Comparison of ENCODE assay signal across 8 mouse cellular contexts in genomic region chr17:11067076-11067703, GRCm38 (mm10).
DNase-seq lines count a peak whose midpoint lies in the region; ATAC-seq and TF ChIP-seq lines count a peak whose summit lies in the region.

No protein-coding gene starts in this region.

- H3K36me3 ChIP-seq in heart, postnatal 0 days (replicated peaks; ENCODE audit: control insufficient read depth, insufficient read depth, low read length): no peaks in the 10 kb centered on the region
- H3K36me3 ChIP-seq in neural tube, embryonic 11.5 days (ENCODE audit: control insufficient read depth, insufficient read depth, low read length): no peaks in the 10 kb centered on the region

- peak; percentile 2; the same call in 1 of the 2 replicates for ATAC-seq in heart, postnatal 0 days (ENCODE audit: insufficient read depth, low read depth)
- peak; percentile 38; the same call in 1 of the 2 replicates for ATAC-seq in neural tube, embryonic 11.5 days (ENCODE audit: insufficient read depth, low FRiP score, low TSS enrichment)

- H3K9me3 ChIP-seq in heart, postnatal 0 days (replicated peaks; ENCODE audit: control insufficient read depth, low read length): no peaks in the 10 kb centered on the region
- H3K9me3 ChIP-seq in neural tube, embryonic 11.5 days (ENCODE audit: control insufficient read depth, low read length): no peaks in the 10 kb centered on the region

- no peak for TF ChIP-seq CTCF in heart, postnatal 0 days (IDR thresholded peaks at IDR 0.05; ENCODE audit: low read depth)

- no peaks in the 10 kb centered on the region for H3K27me3 ChIP-seq in heart, postnatal 0 days (ENCODE audit: control insufficient read depth, insufficient read depth, low read length)
- no peaks in the 10 kb centered on the region for H3K27me3 ChIP-seq in neural tube, embryonic 11.5 days (ENCODE audit: control insufficient read depth, insufficient read depth, low read length)

- no peaks in the 10 kb centered on the region for H3K4me1 ChIP-seq in heart, postnatal 0 days (ENCODE audit: control insufficient read depth, insufficient read depth)
- peaks cover 6% of the 10 kb centered on the region; the same call in 1 of the 2 replicates for H3K4me1 ChIP-seq in neural tube, embryonic 11.5 days (ENCODE audit: control insufficient read depth, insufficient read depth, low read length)

- H3K9ac ChIP-seq in heart, postnatal 0 days (replicated peaks; ENCODE audit: low read depth, low read length): no peak overlapping the region
- H3K9ac ChIP-seq in neural tube, embryonic 11.5 days (ENCODE audit: low read length): no peak overlapping the region

- no peak overlapping the region for H3K27ac ChIP-seq in heart, postnatal 0 days (ENCODE audit: low read depth)
- H3K27ac ChIP-seq in neural tube, embryonic 11.5 days (ENCODE audit: low read depth, low read length): peak overlapping the region; percentile 37; the same call in 1 of the 2 replicates

- H3K4me2 ChIP-seq in heart, postnatal 0 days (ENCODE audit: low read depth, low read length): peak overlapping the region; percentile 44
- H3K4me2 ChIP-seq in neural tube, embryonic 11.5 days (ENCODE audit: low read depth): peak overlapping the region; percentile 38

- H3K4me3 ChIP-seq in heart, postnatal 0 days (ENCODE audit: low read depth, low read length): no peak overlapping the region
- 0 out of 2 replicates have a peak overlapping the region, but pooled peaks have one; percentile 7 for H3K4me3 ChIP-seq in neural tube, embryonic 11.5 days (ENCODE audit: low read depth, low read length)

- no peak for DNase-seq in heart, postnatal 0 days (ENCODE audit: low spot score)
- DNase-seq in heart, adult 9 months (ENCODE audit: low spot score in 2 of 2): no peak
- DNase-seq in embryo, embryonic 11.5 days (ENCODE audit: low read depth, low spot score): peak; percentile 11
- DNase-seq in kidney, adult 18-20 months: peak; percentile 51
- DNase-seq in neural tube, embryonic 11.5 days (ENCODE audit: low spot score): peak; percentile 50
- no peak for DNase-seq in thymus, adult 18-20 months
- DNase-seq in layer of hippocampus, postnatal 36 days: no peak
- no peak for DNase-seq in yolk sac, embryonic 10.5 days (ENCODE audit: low spot score)

- 18% methylated on average over 16 of the region's 16 CpGs for WGBS in heart, postnatal 0 days
- 4% methylated on average over 16 of the region's 16 CpGs for WGBS in neural tube, embryonic 11.5 days

- TF ChIP-seq EP300 in heart, postnatal 0 days (IDR thresholded peaks at IDR 0.05; ENCODE audit: low read depth): no peak

Comparison
In these comparisons a context has a peak if more than half of its experiments do, and no peak if none do; other contexts are left out.
1. DNase-seq: peak in embryo, embryonic 11.5 days (single experiment), kidney, adult 18-20 months (single experiment) and neural tube, embryonic 11.5 days (single experiment); none in heart, postnatal 0 days (single experiment), heart, adult 9 months (0 of 2), thymus, adult 18-20 months (0 of 2), layer of hippocampus, postnatal 36 days (0 of 2) and yolk sac, embryonic 10.5 days (single experiment).